Mouse (Mus musculus): ENCODE data around the gene Jkamp. TPM values are rescaled to one million over a fixed set of nuclear protein-coding genes. Genes with fewer than 3 reads are reported as not detected.

Jkamp gene
- polyA plus RNA-seq, 1 experiment from 2014 or later = 63.0 TPM

DNA sequence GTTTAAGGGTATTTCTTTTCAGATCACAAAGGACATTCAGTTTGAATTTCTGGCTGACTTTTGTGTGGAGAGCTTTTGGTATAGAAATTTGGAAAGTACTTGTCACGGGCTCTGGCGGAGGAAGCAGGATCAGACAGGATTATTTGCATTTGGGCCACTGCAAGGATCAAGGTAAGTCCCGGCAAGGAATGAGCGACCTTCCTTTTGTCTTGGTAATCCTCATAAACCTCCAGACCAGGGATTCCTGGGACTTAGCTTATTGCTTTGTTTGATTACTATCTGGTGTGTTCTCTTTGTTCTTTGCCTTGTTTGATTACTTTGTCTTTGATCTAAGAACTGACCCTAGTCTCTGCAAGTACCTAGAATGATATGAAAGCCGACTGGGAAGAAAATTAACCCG, 31.5 kb upstream of the Jkamp start:
- ATAC-seq (ENCODE audit: insufficient number of reproducible peaks, low FRiP score) = no peak
- H3K9ac ChIP-seq = no peak overlapping the region
- WGBS = 47% methylated on average over 6 of the region's 6 CpGs
- H3K4me2 ChIP-seq = no peak overlapping the region
- H3K4me3 ChIP-seq = no peak overlapping the region
- H3K4me1 ChIP-seq (replicated peaks) = no peaks in the 10 kb centered on the region
- H3K27ac ChIP-seq (ENCODE audit: poor library complexity, severe bottlenecking) = no peak overlapping the region
- no peaks in the 10 kb centered on the region for H3K36me3 ChIP-seq
- no peaks in the 10 kb centered on the region for H3K27me3 ChIP-seq (replicated peaks)
- peaks cover 5% of the 10 kb centered on the region; the same call in 1 of the 2 replicates for H3K9me3 ChIP-seq (replicated peaks)

DNA sequence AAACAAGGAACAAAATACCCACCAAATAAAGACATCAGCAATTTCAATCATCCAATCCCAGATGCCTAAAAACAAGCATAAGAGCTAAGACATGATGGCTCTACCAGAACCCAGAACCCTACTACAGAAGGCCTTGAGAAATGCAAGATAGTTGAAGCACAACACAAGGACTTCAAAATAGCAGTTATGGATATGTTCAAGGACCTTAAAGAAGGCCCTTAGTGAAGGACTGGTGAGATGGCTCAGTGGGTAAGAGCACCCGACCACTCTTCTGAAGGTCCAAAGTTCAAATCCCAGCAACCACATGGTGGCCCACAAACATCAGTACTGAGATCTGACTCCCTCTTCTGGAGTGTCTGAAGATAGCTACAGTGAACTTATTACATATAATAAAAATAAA, 27.6 kb upstream of the Jkamp start:
- Histone ChIP-seq H3K27me3 (replicated peaks) (no peaks in the 10 kb centered on the region), H3K4me3 (no peak overlapping the region), H3K9ac (no peak overlapping the region), H3K4me1 (replicated peaks) (no peaks in the 10 kb centered on the region), H3K9me3 (replicated peaks) (no peaks in the 10 kb centered on the region), H3K36me3 (no peaks in the 10 kb centered on the region), H3K27ac (ENCODE audit: poor library complexity, severe bottlenecking) (no peak overlapping the region), H3K4me2 (no peak overlapping the region)
- 78% methylated on average over 1 of the region's 1 CpGs for WGBS
- no peak for ATAC-seq (ENCODE audit: insufficient number of reproducible peaks, low FRiP score)

DNA sequence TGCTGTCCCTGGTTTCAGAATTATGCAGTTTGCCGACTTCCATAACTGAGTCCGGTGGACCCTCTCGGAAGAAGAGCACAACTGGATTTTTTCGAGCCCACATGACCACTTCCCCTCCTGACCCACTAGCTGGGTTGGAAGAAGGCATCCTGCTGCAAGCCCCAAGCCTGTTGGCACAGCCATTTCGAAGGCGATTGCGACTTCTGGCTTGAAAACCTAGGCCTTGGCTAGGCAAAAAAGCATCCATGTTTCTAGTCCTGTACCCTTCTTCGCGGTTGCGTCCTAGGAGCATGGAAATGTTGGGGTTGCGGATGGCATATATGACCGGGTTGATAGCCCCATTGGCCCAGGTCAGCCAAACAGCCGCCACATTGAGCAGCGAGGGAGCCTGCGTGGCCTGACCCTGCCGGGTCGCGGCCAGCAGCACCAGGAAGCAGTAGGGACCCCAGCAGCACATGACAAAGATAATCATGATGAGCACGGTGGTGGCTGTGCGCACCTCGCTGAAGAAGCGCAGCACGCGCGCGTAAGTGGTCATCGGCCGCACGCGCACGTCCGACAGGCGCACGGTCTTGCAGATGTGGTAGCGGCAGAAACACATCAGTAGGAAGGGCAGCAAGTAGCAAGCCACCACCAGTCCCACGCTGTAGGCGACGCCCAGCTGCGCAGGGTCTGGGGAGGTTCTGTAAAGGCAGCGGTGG, 15.6 kb upstream of the Jkamp start:
- peaks cover 13% of the 10 kb centered on the region for H3K4me1 ChIP-seq (replicated peaks)
- WGBS = 4% methylated on average over 40 of the region's 40 CpGs
- peak overlapping the region; percentile 64 for H3K4me3 ChIP-seq
- peaks cover 4% of the 10 kb centered on the region; the same call in 1 of the 2 replicates for H3K9me3 ChIP-seq (replicated peaks)
- peak; percentile 52 for ATAC-seq (ENCODE audit: insufficient number of reproducible peaks, low FRiP score)
- no peak overlapping the region for H3K27ac ChIP-seq (ENCODE audit: poor library complexity, severe bottlenecking)
- peak overlapping the region; percentile 73 for H3K9ac ChIP-seq
- H3K36me3 ChIP-seq = peaks cover 9% of the 10 kb centered on the region
- peak overlapping the region; percentile 94 for H3K4me2 ChIP-seq
- H3K27me3 ChIP-seq (replicated peaks) = peaks cover 33% of the 10 kb centered on the region

DNA sequence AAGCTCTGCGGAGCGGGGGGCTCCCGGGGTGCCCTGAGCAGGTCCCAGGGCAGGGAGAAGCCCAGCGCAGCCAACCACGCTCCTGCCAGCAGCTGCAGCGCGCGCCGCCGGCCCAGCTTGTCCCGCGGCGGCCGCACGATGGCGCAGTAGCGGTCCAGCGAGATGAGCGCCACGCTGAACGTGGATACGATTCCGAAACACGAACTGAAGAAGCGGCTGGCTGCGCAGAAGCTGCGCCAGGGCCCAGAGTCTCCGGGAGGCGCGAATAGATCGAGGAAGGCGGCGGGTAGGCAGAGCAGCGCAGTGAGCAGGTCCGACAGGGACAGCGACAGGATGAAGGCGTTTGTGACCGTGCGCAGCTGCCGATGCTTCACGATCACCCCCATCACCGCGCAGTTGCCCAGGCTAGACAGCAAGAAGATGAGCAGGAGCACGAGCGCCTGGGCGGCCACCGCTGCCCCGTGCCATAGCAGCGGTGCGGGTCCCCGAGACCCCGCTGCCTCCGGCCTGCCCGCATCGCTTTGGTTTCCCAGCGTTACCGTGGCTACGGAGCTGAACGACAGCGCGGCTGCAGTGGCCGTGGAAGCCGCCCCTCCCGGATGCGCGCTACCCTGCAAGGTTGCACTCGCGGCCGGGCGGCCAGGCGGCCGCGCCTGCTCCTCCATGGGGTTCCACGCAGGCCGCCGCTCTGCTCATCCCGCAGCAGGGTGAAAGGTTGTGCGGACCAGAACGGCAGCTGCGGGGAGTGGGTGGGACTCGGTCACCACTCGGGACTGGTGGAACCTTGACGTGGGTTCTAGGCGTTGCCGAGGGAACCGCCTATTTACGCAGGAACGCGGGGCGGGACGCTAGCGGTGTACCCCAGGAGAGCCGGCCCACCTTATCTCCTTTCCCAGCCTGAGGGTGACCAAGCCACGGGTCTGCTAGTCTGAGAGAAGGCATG, 14.8 kb upstream of the Jkamp start, which contains the start of gene Gpr135:
Gpr135 (minus strand) TSS at position 799 of the 943 bp plus-strand sequence.
- Histone ChIP-seq H3K9me3 (replicated peaks) (peaks cover 4% of the 10 kb centered on the region; the same call in 1 of the 2 replicates), H3K4me1 (replicated peaks) (peaks cover 13% of the 10 kb centered on the region), H3K27ac (ENCODE audit: poor library complexity, severe bottlenecking) (no peak within 1 kb of the TSS), H3K4me2 (peak within 1 kb of the TSS; percentile 94), H3K9ac (peak within 1 kb of the TSS; percentile 73), H3K27me3 (replicated peaks) (peaks cover 33% of the 10 kb centered on the region), H3K36me3 (peaks cover 12% of the 10 kb centered on the region), H3K4me3 (peak within 1 kb of the TSS; percentile 64)
- ATAC-seq (ENCODE audit: insufficient number of reproducible peaks, low FRiP score) = peak; percentile 71
- under 1% methylated on average over 94 of the region's 94 CpGs for WGBS

DNA sequence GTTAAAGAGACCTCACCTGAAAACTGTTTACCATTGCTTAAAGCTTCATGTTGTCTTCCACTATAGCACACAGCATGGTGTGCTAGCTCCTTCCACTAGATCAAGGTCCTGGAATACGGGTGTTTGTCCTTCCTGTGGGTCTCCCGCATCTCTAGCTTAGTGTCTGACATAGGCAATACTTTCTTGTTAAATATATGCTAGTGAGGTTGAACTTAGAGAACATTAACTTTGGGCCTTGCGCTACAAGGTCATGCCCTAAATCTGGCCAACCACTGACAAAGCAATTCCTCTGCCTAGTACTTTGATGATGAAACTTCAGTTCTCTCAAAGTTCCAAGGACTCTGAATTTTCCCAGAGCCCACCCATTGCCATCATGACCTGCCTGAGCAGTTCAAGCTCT, 7.1 kb upstream of the Jkamp start:
- WGBS = 84% methylated on average over 3 of the region's 3 CpGs
- Histone ChIP-seq H3K27ac (ENCODE audit: poor library complexity, severe bottlenecking) (no peak overlapping the region), H3K36me3 (peaks cover 11% of the 10 kb centered on the region), H3K9me3 (replicated peaks) (peaks cover 4% of the 10 kb centered on the region; the same call in 1 of the 2 replicates), H3K9ac (no peak overlapping the region), H3K4me2 (no peak overlapping the region), H3K4me1 (replicated peaks) (peaks cover 17% of the 10 kb centered on the region), H3K4me3 (no peak overlapping the region), H3K27me3 (replicated peaks) (no peaks in the 10 kb centered on the region)
- ATAC-seq (ENCODE audit: insufficient number of reproducible peaks, low FRiP score) = no peak

DNA sequence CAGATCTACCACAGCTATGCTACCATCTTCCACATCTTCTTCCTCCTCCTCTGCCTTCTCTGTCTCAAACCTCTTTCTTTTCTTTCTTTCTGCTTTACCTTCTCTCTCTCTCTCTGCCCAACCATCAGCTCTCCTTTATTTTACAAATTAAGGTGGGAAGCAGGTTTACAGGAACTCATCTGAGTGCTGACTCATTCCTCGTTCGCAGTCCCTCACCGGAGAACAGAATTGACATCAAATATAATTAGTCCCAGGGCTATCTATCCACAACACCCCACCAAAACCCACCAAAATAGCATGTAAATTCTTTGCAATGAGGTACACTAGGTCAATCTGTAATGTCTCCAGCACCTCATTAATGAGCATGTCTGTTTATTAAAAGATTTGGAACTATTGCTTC, 3.4 kb upstream of the Jkamp start:
- no peak overlapping the region for H3K9ac ChIP-seq
- 82% methylated on average over 3 of the region's 3 CpGs for WGBS
- H3K4me1 ChIP-seq (replicated peaks) = peaks cover 19% of the 10 kb centered on the region
- peak overlapping the region; percentile 67 for H3K4me2 ChIP-seq
- 0 out of 2 replicates have a peak, but pooled peaks cover 1% of the 10 kb centered on the region for H3K36me3 ChIP-seq
- no peak overlapping the region for H3K27ac ChIP-seq (ENCODE audit: poor library complexity, severe bottlenecking)
- no peak for ATAC-seq (ENCODE audit: insufficient number of reproducible peaks, low FRiP score)
- no peaks in the 10 kb centered on the region for H3K9me3 ChIP-seq (replicated peaks)
- H3K4me3 ChIP-seq = peak overlapping the region; percentile 35; the same call in 1 of the 2 replicates
- H3K27me3 ChIP-seq (replicated peaks) = no peaks in the 10 kb centered on the region

DNA sequence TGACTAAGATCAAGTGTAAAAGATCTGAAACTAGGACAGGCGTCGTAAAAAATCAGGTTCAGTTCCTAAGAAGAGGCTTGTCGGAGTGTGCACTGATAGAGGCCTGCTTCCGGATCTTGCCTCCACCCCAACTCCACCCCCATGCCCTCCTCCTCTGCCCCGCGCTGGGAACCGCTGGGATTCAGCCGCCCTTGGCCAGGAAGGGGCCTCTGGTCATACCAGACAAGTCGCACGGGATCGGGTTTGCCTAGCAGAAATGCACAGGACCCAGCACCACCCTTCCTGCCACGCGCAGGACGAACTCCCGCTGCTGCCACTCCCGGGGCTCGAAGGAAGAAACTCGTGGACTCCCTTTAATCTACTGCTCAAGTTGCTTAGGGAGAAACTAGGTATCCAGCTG, 3.0 kb upstream of the Jkamp start:
- Histone ChIP-seq H3K4me2 (peak overlapping the region; percentile 67), H3K36me3 (no peaks in the 10 kb centered on the region), H3K4me1 (replicated peaks) (peaks cover 19% of the 10 kb centered on the region), H3K27me3 (replicated peaks) (no peaks in the 10 kb centered on the region), H3K4me3 (peak overlapping the region; percentile 35), H3K9ac (peak overlapping the region; percentile 59; the same call in 1 of the 2 replicates), H3K9me3 (replicated peaks) (no peaks in the 10 kb centered on the region), H3K27ac (ENCODE audit: poor library complexity, severe bottlenecking) (no peak overlapping the region)
- WGBS = 16% methylated on average over 18 of the region's 18 CpGs
- no peak for ATAC-seq (ENCODE audit: insufficient number of reproducible peaks, low FRiP score)

DNA sequence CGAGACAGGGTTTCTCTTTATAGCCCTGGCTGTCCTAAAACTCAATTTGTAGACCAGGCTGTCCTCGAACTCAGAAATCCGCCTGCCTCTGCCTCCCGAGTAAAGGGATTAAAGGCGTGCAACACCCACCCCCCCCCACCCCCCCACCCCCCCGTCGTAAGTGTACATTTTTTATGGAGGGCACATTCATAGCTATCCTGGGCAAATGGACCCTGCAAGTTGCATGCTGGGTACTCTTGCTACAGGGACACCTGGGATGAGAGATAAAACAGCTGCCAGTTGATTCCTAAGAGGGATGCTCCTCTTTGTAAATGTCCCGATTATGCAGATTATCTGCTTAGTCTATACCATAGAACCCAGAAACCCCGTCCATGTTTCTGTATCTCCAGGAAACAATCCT, 2.1 kb upstream of the Jkamp start:
- Histone ChIP-seq H3K4me3 (no peak overlapping the region), H3K4me1 (replicated peaks) (peaks cover 26% of the 10 kb centered on the region), H3K36me3 (no peaks in the 10 kb centered on the region), H3K27me3 (replicated peaks) (no peaks in the 10 kb centered on the region), H3K4me2 (no peak overlapping the region), H3K9me3 (replicated peaks) (no peaks in the 10 kb centered on the region), H3K9ac (no peak overlapping the region), H3K27ac (ENCODE audit: poor library complexity, severe bottlenecking) (no peak overlapping the region)
- 80% methylated on average over 9 of the region's 9 CpGs for WGBS
- no peak for ATAC-seq (ENCODE audit: insufficient number of reproducible peaks, low FRiP score)

DNA sequence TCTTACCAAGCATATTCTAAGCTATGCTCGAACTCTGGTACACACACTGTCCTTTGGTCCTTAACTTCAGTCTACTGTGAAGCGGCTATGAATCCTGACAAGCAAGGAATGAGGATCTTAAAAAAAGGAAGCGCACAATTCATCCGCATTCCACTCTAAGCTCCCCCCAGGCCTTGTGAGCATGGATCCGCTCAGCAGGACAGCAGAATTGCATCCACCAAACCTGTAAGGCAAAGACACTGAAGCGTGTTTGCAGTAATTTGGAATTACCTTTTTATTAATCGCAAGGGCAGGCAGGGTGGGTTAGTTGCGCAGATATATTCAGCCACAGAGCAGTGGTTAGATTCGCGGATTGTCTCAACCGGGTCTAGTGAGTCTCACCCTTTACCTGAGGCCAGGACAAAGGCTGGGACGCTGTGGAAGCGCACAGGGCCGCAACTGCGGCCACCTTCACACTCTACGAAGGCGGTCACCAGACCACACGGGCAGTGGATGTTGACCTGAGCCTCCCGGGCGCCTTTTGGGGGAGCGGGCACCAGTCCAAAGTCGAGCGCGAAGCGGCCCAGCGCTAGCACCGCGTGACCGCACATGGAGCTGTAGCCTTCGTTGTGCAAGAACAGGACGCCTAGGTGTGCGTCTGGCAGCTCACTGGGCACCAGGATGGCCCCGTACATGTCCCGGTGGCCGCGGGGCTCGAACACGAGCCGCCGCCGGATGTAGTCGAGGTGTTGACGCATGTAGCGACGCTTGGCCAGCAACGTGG, 947 bp upstream of the Jkamp start:
- Histone ChIP-seq H3K36me3 (no peaks in the 10 kb centered on the region), H3K4me3 (peak overlapping the region; percentile 67), H3K4me2 (peak overlapping the region; percentile 73), H3K27me3 (replicated peaks) (no peaks in the 10 kb centered on the region), H3K9ac (peak overlapping the region; percentile 71), H3K9me3 (replicated peaks) (no peaks in the 10 kb centered on the region), H3K27ac (ENCODE audit: poor library complexity, severe bottlenecking) (peak overlapping the region; percentile 85), H3K4me1 (replicated peaks) (peaks cover 26% of the 10 kb centered on the region)
- 5% methylated on average over 46 of the region's 46 CpGs for WGBS
- ATAC-seq (ENCODE audit: insufficient number of reproducible peaks, low FRiP score) = no peak; the same call in 1 of the 2 replicates

DNA sequence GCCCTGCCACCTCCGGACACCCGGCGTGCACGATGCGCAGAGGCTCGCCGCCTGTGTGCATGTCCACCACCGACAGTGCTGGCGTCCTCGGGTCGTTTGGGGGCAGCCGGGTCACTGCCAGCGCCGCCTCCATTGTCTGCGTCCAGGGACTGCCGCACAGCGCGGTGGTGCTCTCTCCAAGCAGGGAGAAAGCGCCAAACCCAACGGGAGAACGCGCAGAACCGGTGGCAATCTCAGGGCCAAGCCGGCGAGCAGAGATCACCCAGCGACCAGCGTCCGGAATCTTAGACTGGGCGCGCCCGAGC, 413 bp upstream of the Jkamp start:
- Histone ChIP-seq H3K9me3 (replicated peaks) (no peaks in the 10 kb centered on the region), H3K4me2 (peak overlapping the region; percentile 73), H3K9ac (peak overlapping the region; percentile 71), H3K27ac (ENCODE audit: poor library complexity, severe bottlenecking) (peak overlapping the region; percentile 85), H3K4me1 (replicated peaks) (peaks cover 26% of the 10 kb centered on the region), H3K36me3 (peaks cover 2% of the 10 kb centered on the region; the same call in 1 of the 2 replicates), H3K27me3 (replicated peaks) (no peaks in the 10 kb centered on the region), H3K4me3 (peak overlapping the region; percentile 67)
- peak; percentile 44 for ATAC-seq (ENCODE audit: insufficient number of reproducible peaks, low FRiP score)
- WGBS = under 1% methylated on average over 31 of the region's 31 CpGs
